ENCODE assay signal across 25 mouse cellular contexts in the genomic region with DNA sequence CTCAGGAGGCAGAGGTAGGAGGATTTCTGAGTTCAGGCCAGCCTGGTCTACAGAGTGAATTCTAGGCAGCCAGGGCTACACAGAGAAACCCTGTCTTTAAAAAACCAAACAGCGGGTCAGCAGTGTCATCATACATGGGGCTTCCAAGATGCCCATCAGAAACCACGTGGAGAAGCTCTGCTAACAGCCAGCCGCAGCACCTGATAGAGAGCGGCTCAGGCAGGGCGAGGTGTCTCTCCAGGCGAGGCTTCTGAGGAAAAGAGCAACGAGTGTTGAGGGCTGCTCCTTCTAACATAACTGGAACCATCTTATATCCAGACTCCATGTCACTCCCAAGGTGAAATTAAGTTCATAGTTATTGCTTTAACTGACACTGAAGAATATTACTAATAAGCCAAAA. TPM values are rescaled to one million over a fixed set of nuclear protein-coding genes. Genes with fewer than 3 reads are reported as not detected.
DNase-seq lines count a peak whose midpoint lies in the region; ATAC-seq and TF ChIP-seq lines count a peak whose summit lies in the region.
"Had no signal": no experiment of that assay in that cellular context is flagged by ENCODE, and none has a peak within 500 bp of the region (broad histone marks: within the 10 kb centered on the region; RNA-seq: fewer than 3 reads in every experiment).

No protein-coding gene starts in this region.

- no peak for DNase-seq in thymus, adult 2 months
- DNase-seq in thymus, postnatal 0 days (ENCODE audit: low spot score), result no peak
- no peak for DNase-seq in right cerebral cortex, postnatal 10 days (ENCODE audit: low spot score in 2 of 2)
- DNase-seq in neural tube, embryonic 10.5 days (ENCODE audit: extremely low spot score, low spot score), result no peak
- DNase-seq in cerebellum, adult 9-10 months, result no peak
- no peak for DNase-seq in cerebellum, postnatal 25 days
- DNase-seq: adrenal gland, postnatal 25 days; cerebellum, adult 18-20 months; cerebellum, postnatal 10 days; embryo, embryonic 11 days; gastrocnemius, postnatal 10 days; heart, adult 18-20 months; heart, postnatal 10 days had no signal

- no peaks in the 10 kb centered on the region for H3K36me3 ChIP-seq in thymus, adult 2 months (ENCODE audit: control insufficient read depth, insufficient read depth, low read length)
- H3K36me3 ChIP-seq in liver, embryonic 12.5 days, result no peaks in the 10 kb centered on the region
- H3K36me3 ChIP-seq in liver, embryonic 16.5 days (ENCODE audit: control insufficient read depth, insufficient read depth), result no peaks in the 10 kb centered on the region
- H3K36me3 ChIP-seq: embryonic facial prominence, embryonic 15.5 days; forebrain, embryonic 12.5 days; heart, embryonic 10.5 days; hindbrain, embryonic 13.5 days had no signal

- no peak overlapping the region for H3K4me2 ChIP-seq in liver, embryonic 12.5 days
- no peak overlapping the region for H3K4me2 ChIP-seq in liver, embryonic 16.5 days (ENCODE audit: low read depth, low read length)
- H3K4me2 ChIP-seq: embryonic facial prominence, embryonic 15.5 days; forebrain, embryonic 12.5 days; hindbrain, embryonic 13.5 days had no signal

- peak overlapping the region; percentile 75; the same call in 1 of the 2 replicates for H3K27ac ChIP-seq in thymus, adult 2 months (ENCODE audit: control insufficient read depth, insufficient read depth, low read length)
- peak overlapping the region; percentile 86 for H3K27ac ChIP-seq in liver, embryonic 12.5 days
- H3K27ac ChIP-seq in liver, embryonic 16.5 days (ENCODE audit: low read length), result peak overlapping the region; percentile 90
- H3K27ac ChIP-seq: embryonic facial prominence, embryonic 15.5 days; forebrain, embryonic 12.5 days; heart, embryonic 10.5 days; hindbrain, embryonic 13.5 days had no signal

- H3K9me3 ChIP-seq in liver, embryonic 12.5 days (replicated peaks), result 0 out of 2 replicates have a peak, but pooled peaks cover 3% of the 10 kb centered on the region
- peaks cover 2% of the 10 kb centered on the region; the same call in 1 of the 2 replicates for H3K9me3 ChIP-seq in liver, embryonic 16.5 days (replicated peaks; ENCODE audit: control insufficient read depth, low read length)
- H3K9me3 ChIP-seq: embryonic facial prominence, embryonic 15.5 days; forebrain, embryonic 12.5 days; heart, embryonic 10.5 days; hindbrain, embryonic 13.5 days had no signal

- TF ChIP-seq CTCF in thymus, adult 2 months (IDR thresholded peaks at IDR 0.05; ENCODE audit: borderline replicate concordance, control insufficient read depth, extremely low read depth, insufficient read depth, low read length, poor library complexity), result no peak

- peak; percentile 62 for ATAC-seq in liver, embryonic 12.5 days
- ATAC-seq in liver, embryonic 16.5 days (ENCODE audit: low read depth), result peak; percentile 57
- ATAC-seq: forebrain, embryonic 16.5 days; Patski had no signal

- H3K4me1 ChIP-seq in thymus, adult 2 months (replicated peaks; ENCODE audit: control insufficient read depth, insufficient read depth, low read length), result peaks cover 67% of the 10 kb centered on the region
- peaks cover 70% of the 10 kb centered on the region for H3K4me1 ChIP-seq in liver, embryonic 12.5 days
- peaks cover 51% of the 10 kb centered on the region for H3K4me1 ChIP-seq in liver, embryonic 16.5 days (ENCODE audit: control insufficient read depth, low read depth, low read length)
- H3K4me1 ChIP-seq: forebrain, embryonic 12.5 days; hindbrain, embryonic 13.5 days had no signal

- 70% methylated on average over 7 of the region's 7 CpGs for WGBS in thymus, adult 2 months
- 37% methylated on average over 7 of the region's 7 CpGs for WGBS in liver, embryonic 12.5 days (ENCODE audit: insufficient replicate concordance)
- WGBS in liver, embryonic 16.5 days (ENCODE audit: insufficient replicate concordance), result 40% methylated on average over 7 of the region's 7 CpGs

- H3K4me3 ChIP-seq in thymus, adult 2 months (ENCODE audit: control insufficient read depth, insufficient read depth, low read length), result no peak overlapping the region
- H3K4me3 ChIP-seq in liver, embryonic 12.5 days, result no peak overlapping the region
- H3K4me3 ChIP-seq in liver, embryonic 16.5 days (ENCODE audit: low read depth, low read length), result no peak overlapping the region
- H3K4me3 ChIP-seq: embryonic facial prominence, embryonic 15.5 days; forebrain, embryonic 12.5 days; heart, embryonic 10.5 days; hindbrain, embryonic 13.5 days had no signal

- no peaks in the 10 kb centered on the region for H3K27me3 ChIP-seq in thymus, adult 2 months (ENCODE audit: control insufficient read depth, insufficient read depth, low read length)
- H3K27me3 ChIP-seq in liver, embryonic 12.5 days (replicated peaks), result no peaks in the 10 kb centered on the region
- no peaks in the 10 kb centered on the region for H3K27me3 ChIP-seq in liver, embryonic 16.5 days (ENCODE audit: control insufficient read depth, insufficient read depth, low read depth, low read length)
- H3K27me3 ChIP-seq: embryonic facial prominence, embryonic 15.5 days; forebrain, embryonic 12.5 days; hindbrain, embryonic 13.5 days; Patski had no signal

- TF ChIP-seq POLR2A in thymus, adult 2 months (IDR thresholded peaks at IDR 0.05; ENCODE audit: control insufficient read depth, extremely low read depth, insufficient read depth, low read length, poor library complexity), result no peak

- peak overlapping the region; percentile 42; the same call in 1 of the 2 replicates for H3K9ac ChIP-seq in liver, embryonic 12.5 days
- H3K9ac ChIP-seq in liver, embryonic 16.5 days (ENCODE audit: low read depth, low read length), result peak overlapping the region; percentile 36
- H3K9ac ChIP-seq: embryonic facial prominence, embryonic 15.5 days; forebrain, embryonic 12.5 days; hindbrain, embryonic 13.5 days had no signal

RNA-seq across cellular contexts. Expression of gene Ifnar1, which starts 36.1 kb away (rescaled TPM):
- 47.0 and 49.1 TPM in 2 replicates for polyA plus RNA-seq in thymus, adult 2 months (2012; rRNA removed)
- polyA plus RNA-seq in thymus, postnatal 0 days (2015; fragmentation: Nextera tagmentation; extraction: Ambion mirVana), result 30.2 and 40.9 TPM in 2 replicates
- polyA plus RNA-seq in liver, embryonic 12.5 days (2016; fragmentation: Nextera tagmentation; extraction: Ambion mirVana), result 24.5 and 27.8 TPM in 2 replicates
- polyA plus RNA-seq in liver, embryonic 16.5 days (2015; fragmentation: Nextera tagmentation; extraction: Ambion mirVana), result 21.3 and 25.0 TPM in 2 replicates

RNA-seq across cellular contexts. Expression of gene Il10rb, which starts 42.9 kb away (rescaled TPM):
- polyA plus RNA-seq in thymus, adult 2 months (2012; rRNA removed), result 28.5 and 35.6 TPM in 2 replicates
- 42.7 and 44.1 TPM in 2 replicates for polyA plus RNA-seq in thymus, postnatal 0 days (2015; fragmentation: Nextera tagmentation; extraction: Ambion mirVana)
- 26.0 and 27.0 TPM in 2 replicates for polyA plus RNA-seq in liver, embryonic 12.5 days (2016; fragmentation: Nextera tagmentation; extraction: Ambion mirVana)
- polyA plus RNA-seq in liver, embryonic 16.5 days (2015; fragmentation: Nextera tagmentation; extraction: Ambion mirVana), result 32.3 and 33.6 TPM in 2 replicates

RNA-seq across cellular contexts. Expression of gene Gm21970, which starts 57.4 kb away (rescaled TPM):
- not detected in 2 replicates for polyA plus RNA-seq in thymus, adult 2 months (2012; rRNA removed)
- not detected in 2 replicates for polyA plus RNA-seq in thymus, postnatal 0 days (2015; fragmentation: Nextera tagmentation; extraction: Ambion mirVana)
- polyA plus RNA-seq in liver, embryonic 12.5 days (2016; fragmentation: Nextera tagmentation; extraction: Ambion mirVana), result not detected in 2 replicates
- not detected in 2 replicates for polyA plus RNA-seq in liver, embryonic 16.5 days (2015; fragmentation: Nextera tagmentation; extraction: Ambion mirVana)
- polyA plus RNA-seq: C2C12; embryonic facial prominence, embryonic 11.5 days; embryonic facial prominence, embryonic 15.5 days; forebrain, embryonic 12.5 days; forebrain, embryonic 16.5 days; frontal cortex, adult 2 months; heart, embryonic 10.5 days; heart, embryonic 14.5 days; hindbrain, embryonic 13.5 days had no signal
